Mouse (Mus musculus) spleen, adult 10 weeks (tissue): ENCODE data around the gene Ms4a7. TPM values are rescaled to one million over a fixed set of nuclear protein-coding genes. Genes with fewer than 3 reads are reported as not detected.

Experiments
- polyA plus RNA-seq: library from polyadenylated mRNA; stranded (reverse); fragments of 350-450 nt; fragmentation: Illumina TruSeq; extraction: RNeasy Lipid Tissue Mini Kit (QIAGEN cat#74804); gene quantifications from one replicate; pipeline ENCODE4 v1.2.3, GENCODE M21; 2015; ENCODE audit warnings: low replicate concordance; ENCODE audit not compliant: insufficient read depth

Gene Ms4a7
- polyA plus RNA-seq = 27.2 TPM

GRCm38 (mm10) chr19:11335932-11336331 is at the start of gene Ms4a7:
Gene Ms4a7 (minus strand): TSS chr19:11336146.

GRCm38 (mm10) chr19:11375273-11375672 is 39.3 kb upstream of the Ms4a7 start, which contains the start of gene Ms4a4a:
Gene Ms4a4a (plus strand): TSS chr19:11375523.

GRCm38 (mm10) chr19:11314354-11314753 is 21.6 kb downstream of the Ms4a7 start, which contains the start of gene Ms4a14:
Gene Ms4a14 (minus strand): TSS chr19:11314454.

GRCm38 (mm10) chr19:11283773-11284172 is 52.2 kb downstream of the Ms4a7 start, which contains the start of gene Ms4a5:
Gene Ms4a5 (minus strand): TSS chr19:11283873.

Other genes with a start within 250 kb of the Ms4a7 start
- not detected for gene 1700017D01Rik, start 205.3 kb downstream of the Ms4a7 start, polyA plus RNA-seq
- gene 1700025F22Rik, start 170.8 kb downstream of the Ms4a7 start, polyA plus RNA-seq = not detected
- not detected for gene Ms4a13, start 139.4 kb downstream of the Ms4a7 start, polyA plus RNA-seq
- not detected for gene Ms4a12, start 103.7 kb downstream of the Ms4a7 start, polyA plus RNA-seq
- 821 TPM for gene Ms4a1, start 69.9 kb downstream of the Ms4a7 start, polyA plus RNA-seq
- gene Ms4a5, start 52.3 kb downstream of the Ms4a7 start, polyA plus RNA-seq = not detected
- gene Ms4a14, start 21.7 kb downstream of the Ms4a7 start, polyA plus RNA-seq = 3.4 TPM
- gene Ms4a4a, start 39.4 kb upstream of the Ms4a7 start, polyA plus RNA-seq = 8.1 TPM
- gene Ms4a4c, start 68.6 kb upstream of the Ms4a7 start, polyA plus RNA-seq = 282 TPM
- 535 TPM for gene Ms4a4b, start 107.4 kb upstream of the Ms4a7 start, polyA plus RNA-seq
- gene Ms4a6c, start 133.2 kb upstream of the Ms4a7 start, polyA plus RNA-seq = 131 TPM
- gene Gm8369, start 149.8 kb upstream of the Ms4a7 start, polyA plus RNA-seq = 245 TPM
- 285 TPM for gene Ms4a6b, start 180.4 kb upstream of the Ms4a7 start, polyA plus RNA-seq
- gene Ms4a4d, start 200.7 kb upstream of the Ms4a7 start, polyA plus RNA-seq = 25.1 TPM